Mouse (Mus musculus) bone marrow, adult 2 months (tissue): ENCODE data around the gene Nr2c1. TPM values are rescaled to one million over a fixed set of nuclear protein-coding genes. Genes with fewer than 3 reads are reported as not detected.

ENCODE experiments used
- H3K27ac ChIP-seq: fragments of 200-500 bp; 2 replicates; pipeline ENCODE4 v1.5.1; 2012; ENCODE audit warnings: low read depth, mild to moderate bottlenecking, control low read depth, inconsistent platforms, low read length; ENCODE audit not compliant: control insufficient read depth, poor library complexity, insufficient read depth
- H3K4me1 ChIP-seq: fragments of 200-500 bp; 2 replicates; pipeline ENCODE4 v1.6.1; 2011; ENCODE audit warnings: low read length; ENCODE audit not compliant: control insufficient read depth, insufficient read depth
- H3K4me3 ChIP-seq: fragments of 200-500 bp; replicated peaks from 2 replicates; pipeline ENCODE3; 2011; ENCODE audit warnings: mild to moderate bottlenecking, low read depth, low read length, control low read depth; ENCODE audit not compliant: control insufficient read depth
- CTCF ChIP-seq: fragments of 200-500 bp; IDR thresholded peaks from 2 replicates; pipeline ENCODE4 v1.5.1; 2011; ENCODE audit warnings: low read length, control low read depth; ENCODE audit not compliant: control insufficient read depth, insufficient read depth
- POLR2A ChIP-seq: fragments of 200-500 bp; IDR thresholded peaks from 2 replicates; pipeline ENCODE4 v1.6.1; 2011; ENCODE audit warnings: low read depth, mild to moderate bottlenecking, control low read depth, low read length, borderline replicate concordance; ENCODE audit not compliant: control insufficient read depth
- WGBS: fragments of 180-500 bp; shearing (Covaris S2); methylation state at CpG from one replicate; pipeline ENCODE4 v1.1.7; 2018; 5-methylcytosine and 5-hydroxymethylcytosine counted together
- polyA plus RNA-seq: library from polyadenylated mRNA; stranded (reverse); fragments of >200 nt; gene quantifications from 2 replicates; pipeline ENCODE4 v1.2.4, GENCODE M21; 2011; ENCODE audit warnings: low replicate concordance; ENCODE audit not compliant: missing spikeins, insufficient read depth, insufficient read length

Nr2c1 gene
- polyA plus RNA-seq, 1 experiment, result 4.2 TPM

- 84% methylated on average over 6 of the region's 6 CpGs for WGBS
- Histone ChIP-seq H3K4me3 (no peak overlapping the region), H3K4me1 (no peaks in the 10 kb centered on the region), H3K27ac (no peak overlapping the region)
- TF ChIP-seq CTCF (no peak), POLR2A (no peak)
These were observed 63.1 kb downstream of the Nr2c1 start for GRCm38 (mm10) chr10:94210718-94211618.

GRCm38 (mm10) chr10:94211725-94212124, 63.9 kb downstream of the Nr2c1 start:
- Histone ChIP-seq H3K27ac (no peak overlapping the region), H3K4me1 (no peaks in the 10 kb centered on the region), H3K4me3 (no peak overlapping the region)
- WGBS, result 13% methylated on average over 2 of the region's 2 CpGs
- TF ChIP-seq CTCF (no peak), POLR2A (no peak)

DNA sequence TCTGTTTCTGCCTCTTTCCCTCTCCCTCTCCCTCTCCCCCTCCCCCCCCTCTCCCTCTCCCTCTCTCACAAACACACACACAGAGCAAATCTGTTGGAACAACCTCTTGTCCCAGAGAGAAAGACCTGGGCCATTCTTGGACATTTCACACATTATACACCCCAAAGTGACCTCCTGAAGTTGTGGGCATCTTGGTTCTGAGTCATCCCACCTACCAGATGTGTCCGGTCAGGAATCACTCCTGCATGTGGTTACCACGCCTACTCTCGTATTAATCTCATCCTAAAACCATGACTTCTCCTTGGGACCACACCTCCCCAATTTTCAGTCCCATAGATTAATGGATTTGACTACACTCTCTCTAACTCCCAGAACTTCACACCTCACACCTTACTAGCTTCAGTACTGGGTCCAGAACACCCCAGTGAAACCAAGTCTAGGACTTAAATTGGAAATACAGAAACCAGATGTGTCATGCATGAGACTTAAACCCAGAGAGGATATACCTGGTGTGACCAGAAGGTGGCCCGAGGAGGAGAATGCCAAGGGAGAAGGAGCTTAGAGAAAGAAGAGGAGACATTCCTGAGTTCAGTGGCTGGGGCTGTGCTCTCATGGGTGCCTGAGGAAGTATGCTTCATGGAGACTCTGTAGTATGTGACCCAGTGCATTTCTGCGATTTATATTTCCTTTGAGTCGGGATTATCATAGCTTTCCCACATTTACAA, 77.4 kb downstream of the Nr2c1 start:
- WGBS, result 77% methylated on average over 6 of the region's 6 CpGs
- Histone ChIP-seq H3K27ac (no peak overlapping the region), H3K4me1 (no peaks in the 10 kb centered on the region), H3K4me3 (no peak overlapping the region)
- no peak for TF ChIP-seq POLR2A
- no peak for TF ChIP-seq CTCF

GRCm38 (mm10) chr10:94230172-94230981, 82.6 kb downstream of the Nr2c1 start:
- no peak overlapping the region for H3K4me3 ChIP-seq
- TF ChIP-seq CTCF (no peak), POLR2A (no peak)
- 86% methylated on average over 19 of the region's 19 CpGs for WGBS
- no peak overlapping the region for H3K27ac ChIP-seq
- H3K4me1 ChIP-seq, result no peaks in the 10 kb centered on the region

- no peak overlapping the region for H3K27ac ChIP-seq
- no peak overlapping the region for H3K4me3 ChIP-seq
- TF ChIP-seq CTCF, result no peak
- TF ChIP-seq POLR2A, result no peak
- 83% methylated on average over 6 of the region's 6 CpGs for WGBS
- H3K4me1 ChIP-seq, result no peaks in the 10 kb centered on the region
These were observed 83.2 kb downstream of the Nr2c1 start for GRCm38 (mm10) chr10:94231025-94231424.

DNA sequence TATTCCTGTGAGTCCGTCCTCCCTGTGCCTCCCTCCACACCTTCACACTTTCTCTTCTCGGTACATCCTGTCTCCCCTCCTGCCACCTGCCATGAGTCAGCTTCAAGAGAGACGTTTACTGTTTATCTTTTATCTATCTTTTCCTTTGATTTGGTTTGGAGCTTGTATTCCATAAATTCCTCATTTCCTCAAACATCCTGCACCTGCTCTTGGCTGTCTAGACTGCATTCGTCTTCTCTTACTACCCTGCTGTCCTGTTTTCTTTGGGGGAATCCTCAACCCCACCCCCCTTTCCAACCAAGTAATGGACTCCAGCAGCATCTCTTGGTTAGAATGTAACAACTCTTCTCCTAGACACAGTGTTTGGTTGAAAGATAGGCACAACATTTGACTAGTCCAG, 87.4 kb downstream of the Nr2c1 start:
- no peak overlapping the region for H3K4me3 ChIP-seq
- TF ChIP-seq POLR2A, result no peak
- TF ChIP-seq CTCF, result no peak
- 44% methylated on average over 4 of the region's 4 CpGs for WGBS
- H3K4me1 ChIP-seq, result no peaks in the 10 kb centered on the region
- H3K27ac ChIP-seq, result no peak overlapping the region

DNA sequence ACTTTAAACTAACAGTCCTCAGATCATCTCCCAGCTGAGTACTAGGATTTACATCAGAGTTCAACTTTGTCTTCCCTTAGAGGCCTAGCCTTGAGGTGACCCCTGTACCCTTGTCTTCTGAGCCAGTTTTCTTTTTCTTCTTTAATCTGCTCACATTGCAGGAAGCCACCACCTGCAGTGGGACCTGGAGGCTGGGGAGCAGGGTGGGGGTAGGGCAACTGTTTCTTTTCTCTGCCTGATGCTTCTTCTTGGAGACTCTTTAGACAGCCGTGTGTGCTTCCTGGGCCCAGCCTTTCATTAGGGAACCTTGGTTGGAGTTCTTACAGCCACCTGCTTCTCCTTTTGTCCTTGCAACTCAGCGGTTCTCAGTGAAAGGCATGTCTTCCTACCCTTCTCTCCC, 93.5 kb downstream of the Nr2c1 start:
- Histone ChIP-seq H3K27ac (no peak overlapping the region), H3K4me1 (no peaks in the 10 kb centered on the region), H3K4me3 (no peak overlapping the region)
- 79% methylated on average over 2 of the region's 2 CpGs for WGBS
- TF ChIP-seq CTCF (no peak), POLR2A (no peak)

Other genes with a start within 250 kb of the Nr2c1 start
- 6.6 and 7.9 TPM in 2 replicates for gene Vezt, start 112.2 kb upstream of the Nr2c1 start, polyA plus RNA-seq
- 3.6 and 4.0 TPM in 2 replicates for gene Fgd6, start 112.0 kb upstream of the Nr2c1 start, polyA plus RNA-seq
- 67.0 and 104 TPM in 2 replicates for gene Ndufa12, start 50.7 kb downstream of the Nr2c1 start, polyA plus RNA-seq
- gene Gm4792, start 150.7 kb downstream of the Nr2c1 start, polyA plus RNA-seq, result not detected in 2 replicates
- gene Tmcc3, start 163.9 kb downstream of the Nr2c1 start, polyA plus RNA-seq, result 2.3 and 5.9 TPM in 2 replicates